Mouse (Mus musculus) common myeloid progenitor, adult 5-6 weeks (primary cell): ENCODE data around the gene Npc2. TPM values are rescaled to one million over a fixed set of nuclear protein-coding genes. Genes with fewer than 3 reads are reported as not detected.
A peak's percentile ranks its signal among the peaks of the same experiment; 100 is the strongest.

Source experiments
- ATAC-seq: replicated peaks from 2 replicates; pipeline ENCODE4 v1.8.0; 2016; ENCODE audit warnings: low read depth, mild to moderate bottlenecking, moderate TSS enrichment, inconsistent platforms; ENCODE audit not compliant: poor library complexity, severe bottlenecking
- total RNA-seq: library from RNA; stranded (forward); fragments of 200-1000, 187-1606 nt; gene quantifications from 2 replicates; pipeline ENCODE4 v1.2.3, GENCODE M21; 2017

The Npc2 gene
- total RNA-seq, 1 experiment from 2014 or later = 49.1 TPM

GRCm38 (mm10) chr12:84786091-84786490 lies 13.1 kb upstream of the Npc2 start:
- no peak for ATAC-seq

GRCm38 (mm10) chr12:84784604-84785381 lies 11.8 kb upstream of the Npc2 start:
- ATAC-seq = peak; percentile 97

GRCm38 (mm10) chr12:84776229-84776628 lies 3.3 kb upstream of the Npc2 start:
- ATAC-seq = no peak

GRCm38 (mm10) chr12:84774376-84774775 lies 1.4 kb upstream of the Npc2 start:
- no peak for ATAC-seq

GRCm38 (mm10) chr12:84773476-84773875 lies 524 bp upstream of the Npc2 start:
- ATAC-seq = peak; percentile 17

- ATAC-seq = no peak
Measured at GRCm38 (mm10) chr12:84771981-84772520, 901 bp downstream of the Npc2 start.

GRCm38 (mm10) chr12:84769624-84770023 lies 3.3 kb downstream of the Npc2 start:
- ATAC-seq = no peak

GRCm38 (mm10) chr12:84767510-84767909 lies 5.4 kb downstream of the Npc2 start:
- ATAC-seq = peak; percentile 79

GRCm38 (mm10) chr12:84766113-84766735 lies 6.7 kb downstream of the Npc2 start:
- no peak for ATAC-seq

GRCm38 (mm10) chr12:84765506-84765905 lies 7.4 kb downstream of the Npc2 start:
- no peak for ATAC-seq

- ATAC-seq = no peak
Measured at GRCm38 (mm10) chr12:84764756-84765155, 8.2 kb downstream of the Npc2 start.

- no peak for ATAC-seq
Measured at GRCm38 (mm10) chr12:84763577-84764218, 9.3 kb downstream of the Npc2 start.

- ATAC-seq = peak; percentile 27; the same call in 1 of the 2 replicates
Measured at GRCm38 (mm10) chr12:84762532-84762931, 10.4 kb downstream of the Npc2 start.

- peak; percentile 67 for ATAC-seq
Measured at GRCm38 (mm10) chr12:84759063-84759462, 13.9 kb downstream of the Npc2 start.

GRCm38 (mm10) chr12:84756016-84756415 lies 16.9 kb downstream of the Npc2 start:
- no peak for ATAC-seq

GRCm38 (mm10) chr12:84755008-84755695 lies 17.8 kb downstream of the Npc2 start:
- 0 out of 2 replicates have a peak, but pooled peaks have one; percentile 23 for ATAC-seq

GRCm38 (mm10) chr12:84752131-84752977 lies 20.6 kb downstream of the Npc2 start:
- peak; percentile 38 for ATAC-seq

- ATAC-seq = peak; percentile 68
Measured at GRCm38 (mm10) chr12:84750661-84751060, 22.3 kb downstream of the Npc2 start.

- ATAC-seq = peak; percentile 43
Measured at GRCm38 (mm10) chr12:84748134-84748533, 24.8 kb downstream of the Npc2 start.
